Comparison of ENCODE assay signal across 16 mouse cellular contexts in genomic region chr9:14143988-14144387, GRCm38 (mm10).
"Had no signal": no experiment of that assay in that cellular context is flagged by ENCODE, and none has a peak within 500 bp of the region (broad histone marks: within the 10 kb centered on the region; RNA-seq: fewer than 3 reads in every experiment).

No protein-coding gene starts in this region.

- H3K36me3 ChIP-seq: liver, embryonic 13.5 days; liver, embryonic 15.5 days; midbrain, embryonic 10.5 days; midbrain, embryonic 12.5 days; neural tube, embryonic 12.5 days had no signal

- H3K9me3 ChIP-seq: liver, embryonic 13.5 days; liver, embryonic 15.5 days; midbrain, embryonic 10.5 days; midbrain, embryonic 12.5 days; neural tube, embryonic 12.5 days had no signal

- DNase-seq: liver, embryonic 13.5 days; liver, postnatal 0 days; lung, embryonic 14.5 days; lung, postnatal 10 days; lung, postnatal 4 days; midbrain, embryonic 14.5 days; right cerebral cortex, postnatal 14 days; thymus, adult 18-20 months; thymus, postnatal 14 days; thymus, postnatal 36 days had no signal

- ATAC-seq: liver, postnatal 0 days; midbrain, embryonic 16.5 days had no signal

- H3K4me3 ChIP-seq: liver, embryonic 13.5 days; liver, embryonic 15.5 days; midbrain, embryonic 10.5 days; midbrain, embryonic 12.5 days; myocyte; neural tube, embryonic 12.5 days had no signal

- H3K4me1 ChIP-seq: liver, embryonic 13.5 days; liver, embryonic 15.5 days; midbrain, embryonic 10.5 days; midbrain, embryonic 12.5 days; neural tube, embryonic 12.5 days had no signal

- H3K27ac ChIP-seq: liver, embryonic 13.5 days; liver, embryonic 15.5 days; midbrain, embryonic 10.5 days; midbrain, embryonic 12.5 days; neural tube, embryonic 12.5 days had no signal

- H3K27me3 ChIP-seq: liver, embryonic 13.5 days; liver, embryonic 15.5 days; midbrain, embryonic 12.5 days; neural tube, embryonic 12.5 days had no signal

- H3K9ac ChIP-seq: liver, embryonic 13.5 days; liver, embryonic 15.5 days; liver, postnatal 0 days; lung, embryonic 14.5 days; midbrain, embryonic 12.5 days; neural tube, embryonic 12.5 days had no signal
